Mouse (Mus musculus) MEL (cell line): ENCODE measurements around the gene Rsbn1. TPM values are rescaled to one million over a fixed set of nuclear protein-coding genes. Genes with fewer than 3 reads are reported as not detected.

Source experiments
- DNase-seq: peaks from one replicate; pipeline ENCODE4 v3.0.0; 2011; ENCODE audit warnings: low read depth, low spot score
- H3K27ac ChIP-seq: 2 replicates; pipeline ENCODE4 v1.5.1; 2012; ENCODE audit warnings: low read depth, mild to moderate bottlenecking, control low read depth, low read length, moderate library complexity; ENCODE audit not compliant: control insufficient read depth
- H3K27me3 ChIP-seq, 2 experiments: fragments of 150-350 bp in 1 of 2; sonication (generic) in 1 of 2; 2 replicates each; pipeline ENCODE4 v1.6.1; 2012; ENCODE audit warnings: low read length in 2 of 2, mild to moderate bottlenecking in 2 of 2, improper control_type of control experiment in 1 of 2, moderate library complexity in 1 of 2; ENCODE audit not compliant: insufficient read depth in 2 of 2, control insufficient read depth in 1 of 2
- H3K36me3 ChIP-seq, 2 experiments: 2 replicates each; pipeline ENCODE4 v1.6.1; 2012 to 2014; ENCODE audit warnings: low read length in 2 of 2, improper control_type of control experiment in 1 of 2, inconsistent platforms in 1 of 2, mild to moderate bottlenecking in 1 of 2; ENCODE audit not compliant: insufficient read depth in 2 of 2, control insufficient read depth in 1 of 2
- H3K4me1 ChIP-seq, 2 experiments: fragments of 150-350 bp in 1 of 2; sonication (generic) in 1 of 2; 2 replicates each; pipeline ENCODE4 v1.6.1; 2012; ENCODE audit warnings: low read length in 2 of 2, improper control_type of control experiment in 1 of 2, mild to moderate bottlenecking in 1 of 2; ENCODE audit not compliant: insufficient read depth in 2 of 2, control insufficient read depth in 1 of 2
- H3K4me3 ChIP-seq, 2 experiments: fragments of 150-350 bp in 1 of 2; sonication (generic) in 1 of 2; 2 replicates each; pipeline ENCODE4 v1.5.1; 2012; ENCODE audit warnings: low read depth in 2 of 2, low read length in 2 of 2, mild to moderate bottlenecking in 2 of 2, moderate library complexity in 2 of 2, control low read depth in 1 of 2, improper control_type of control experiment in 1 of 2; ENCODE audit not compliant: control insufficient read depth in 1 of 2, insufficient read depth in 1 of 2
- H3K79me2 ChIP-seq: 2 replicates; pipeline ENCODE4 v1.6.1; 2012; ENCODE audit warnings: mild to moderate bottlenecking, low read length, moderate library complexity; ENCODE audit not compliant: control insufficient read depth, poor library complexity, insufficient read depth
- H3K9ac ChIP-seq: 2 replicates; pipeline ENCODE4 v1.6.1; 2012; ENCODE audit warnings: low read depth, mild to moderate bottlenecking, control low read depth, low read length, moderate library complexity; ENCODE audit not compliant: control insufficient read depth, poor library complexity, severe bottlenecking
- H3K9me3 ChIP-seq: fragments of 150-350 bp; sonication (generic); replicated peaks from 2 replicates; pipeline ENCODE4 v1.6.1; 2012; ENCODE audit warnings: mild to moderate bottlenecking, low read length, improper control_type of control experiment, moderate library complexity; ENCODE audit not compliant: insufficient read depth
- BHLHE40 ChIP-seq: IDR thresholded peaks from 2 replicates; pipeline ENCODE4 v1.6.1; 2012; ENCODE audit warnings: low read depth, mild to moderate bottlenecking, inconsistent platforms, low read length, improper control_type of control experiment, borderline replicate concordance
- E2F4 ChIP-seq: IDR thresholded peaks from 2 replicates; pipeline ENCODE4 v1.6.1; 2011; ENCODE audit warnings: low read depth, low read length, improper control_type of control experiment, borderline replicate concordance
- ELF1 ChIP-seq: IDR thresholded peaks from 2 replicates; pipeline ENCODE4 v1.6.1; 2014; ENCODE audit warnings: low read depth, mild to moderate bottlenecking, inconsistent platforms, low read length, improper control_type of control experiment, moderate library complexity
- EP300 ChIP-seq, 2 experiments: IDR thresholded peaks; 2 replicates each; pipeline ENCODE4 v1.6.1; 2011; ENCODE audit warnings: improper control_type of control experiment in 2 of 2, low read length in 2 of 2, low read depth in 1 of 2, mild to moderate bottlenecking in 1 of 2
- GABPA ChIP-seq: IDR thresholded peaks from 2 replicates; pipeline ENCODE4 v1.6.1; 2012; ENCODE audit warnings: low read depth, mild to moderate bottlenecking, inconsistent platforms, low read length, improper control_type of control experiment, moderate library complexity
- JUND ChIP-seq: IDR thresholded peaks from 2 replicates; pipeline ENCODE4 v1.6.1; 2011; ENCODE audit warnings: low read depth, mild to moderate bottlenecking, improper control_type of control experiment, low read length
- KAT2A ChIP-seq: conservative IDR thresholded peaks from 2 replicates; pipeline ENCODE4 v1.6.1; 2012; ENCODE audit warnings: low read depth, low read length, improper control_type of control experiment, inconsistent platforms
- MAFK ChIP-seq: IDR thresholded peaks from 2 replicates; pipeline ENCODE4 v1.6.1; 2011; ENCODE audit warnings: low read depth, mild to moderate bottlenecking, low read length, improper control_type of control experiment, borderline replicate concordance
- MAX ChIP-seq: IDR thresholded peaks from 2 replicates; pipeline ENCODE4 v1.6.1; 2011; ENCODE audit warnings: low read length, improper control_type of control experiment
- MAZ ChIP-seq: IDR thresholded peaks from 2 replicates; pipeline ENCODE4 v1.6.1; 2012; ENCODE audit warnings: low read depth, mild to moderate bottlenecking, inconsistent platforms, low read length, improper control_type of control experiment
- MXI1 ChIP-seq: IDR thresholded peaks from 2 replicates; pipeline ENCODE4 v1.6.1; 2011; ENCODE audit warnings: mild to moderate bottlenecking, low read depth, low read length, improper control_type of control experiment
- MYB ChIP-seq: IDR thresholded peaks from 2 replicates; pipeline ENCODE4 v1.6.1; 2011; ENCODE audit warnings: mild to moderate bottlenecking, low read depth, low read length, improper control_type of control experiment
- MYC ChIP-seq: IDR thresholded peaks from 2 replicates; pipeline ENCODE4 v1.6.1; 2011; ENCODE audit warnings: low read depth, mild to moderate bottlenecking, low read length, improper control_type of control experiment, moderate library complexity
- NELFE ChIP-seq: IDR thresholded peaks from 2 replicates; pipeline ENCODE4 v1.6.1; 2011; ENCODE audit warnings: low read depth, low read length, improper control_type of control experiment
- NRF1 ChIP-seq: IDR thresholded peaks from 2 replicates; pipeline ENCODE4 v1.6.1; 2014; ENCODE audit warnings: low read depth, mild to moderate bottlenecking, inconsistent platforms, low read length, improper control_type of control experiment, moderate library complexity; ENCODE audit not compliant: poor library complexity, insufficient read depth, severe bottlenecking
- POLR2A ChIP-seq, 2 experiments: IDR thresholded peaks; 2 replicates each; pipeline ENCODE4 v1.6.1; 2011 to 2012; ENCODE audit warnings: low read length in 2 of 2, mild to moderate bottlenecking in 2 of 2, control low read depth in 1 of 2, improper control_type of control experiment in 1 of 2, low read depth in 1 of 2, moderate library complexity in 1 of 2; ENCODE audit not compliant: control insufficient read depth in 1 of 2, insufficient read depth in 1 of 2, poor library complexity in 1 of 2
- POLR2AphosphoS2 ChIP-seq: IDR thresholded peaks from 2 replicates; pipeline ENCODE4 v1.6.1; 2011; ENCODE audit warnings: low read length, improper control_type of control experiment
- POLR2AphosphoS5 ChIP-seq: IDR thresholded peaks from 2 replicates; pipeline ENCODE4 v1.6.1; 2012; ENCODE audit warnings: low read depth, borderline replicate concordance, mild to moderate bottlenecking, inconsistent platforms, low read length, moderate library complexity, mixed read lengths
- RAD21 ChIP-seq: IDR thresholded peaks from 2 replicates; pipeline ENCODE4 v1.6.1; 2011; ENCODE audit warnings: mild to moderate bottlenecking, low read depth, low read length, improper control_type of control experiment
- SIN3A ChIP-seq: IDR thresholded peaks from 2 replicates; pipeline ENCODE4 v1.6.1; 2012; ENCODE audit warnings: low read length, improper control_type of control experiment, inconsistent platforms
- SMC3 ChIP-seq: IDR thresholded peaks from 2 replicates; pipeline ENCODE4 v1.6.1; 2011; ENCODE audit warnings: low read depth, low read length, improper control_type of control experiment
- TBP ChIP-seq: IDR thresholded peaks from 2 replicates; pipeline ENCODE4 v1.8.0; 2011; ENCODE audit warnings: low read depth, low read length, improper control_type of control experiment
- TCF12 ChIP-seq: IDR thresholded peaks from 2 replicates; pipeline ENCODE4 v1.6.1; 2014; ENCODE audit warnings: low read depth, mild to moderate bottlenecking, inconsistent platforms, low read length, improper control_type of control experiment, moderate library complexity
- UBTF ChIP-seq: IDR thresholded peaks from 2 replicates; pipeline ENCODE4 v1.6.1; 2012; ENCODE audit warnings: low read depth, mild to moderate bottlenecking, inconsistent platforms, low read length, improper control_type of control experiment, moderate library complexity, borderline replicate concordance; ENCODE audit not compliant: insufficient read depth
- USF1 ChIP-seq: IDR thresholded peaks from 2 replicates; pipeline ENCODE4 v1.6.1; 2014; ENCODE audit warnings: low read depth, mild to moderate bottlenecking, inconsistent platforms, low read length, improper control_type of control experiment, moderate library complexity
- USF2 ChIP-seq, 2 experiments: IDR thresholded peaks; 2 replicates each; pipeline ENCODE4 v1.6.1; 2011 to 2012; ENCODE audit warnings: improper control_type of control experiment in 2 of 2, low read length in 2 of 2, borderline replicate concordance in 1 of 2, inconsistent platforms in 1 of 2, low read depth in 1 of 2, mild to moderate bottlenecking in 1 of 2; ENCODE audit not compliant: insufficient read depth in 1 of 2
- ZC3H11A ChIP-seq: IDR thresholded peaks from 2 replicates; pipeline ENCODE4 v1.6.1; 2012; ENCODE audit warnings: low read depth, mild to moderate bottlenecking, inconsistent platforms, low read length, improper control_type of control experiment
- ZMIZ1 ChIP-seq: IDR thresholded peaks from 2 replicates; pipeline ENCODE4 v1.6.1; 2012; ENCODE audit warnings: low read depth, mild to moderate bottlenecking, inconsistent platforms, low read length, improper control_type of control experiment, moderate library complexity
- polyA plus RNA-seq, 2 experiments: library from polyadenylated mRNA; stranded (reverse) in 1 of 2; unstranded in 1 of 2; fragments of >175 nt in 1 of 2; fragments of >200 nt in 1 of 2; gene quantifications; 2 replicates each; pipeline versions ENCODE4 v1.2.1 to v1.2.4; 2012; ENCODE audit warnings: low replicate concordance in 2 of 2, low read depth in 1 of 2; ENCODE audit not compliant: insufficient read length in 2 of 2, insufficient read depth in 1 of 2, missing spikeins in 1 of 2
- total RNA-seq: library from RNA; depleted of rRNA; stranded (reverse); fragments of 300-350 nt; gene quantifications from 2 replicates; pipeline ENCODE4 v1.2.3, GENCODE M21; 2012

Rsbn1 gene
- total and polyA plus RNA-seq, 3 experiments, result 10.5 to 37.3 (median 10.8) TPM

GRCm38 (mm10) chr3:103967231-103967630 is 53.3 kb downstream of the Rsbn1 start:
- Histone ChIP-seq H3K9ac (peak overlapping the region; percentile 96), H3K27ac (0 out of 2 replicates have a peak overlapping the region, but pooled peaks have one; percentile 5)
- TF ChIP-seq KAT2A (no peak), TCF12 (no peak), UBTF (no peak), JUND (no peak), SMC3 (no peak), USF1 (no peak), MAFK (no peak), ZC3H11A (no peak), POLR2AphosphoS5 (no peak), TBP (no peak), USF2 (IDR thresholded peaks at IDR 0.05; ENCODE audit: borderline replicate concordance in 1 of 2, insufficient read depth in 1 of 2, low read depth in 1 of 2, low read length in 2 of 2) (no peak), MYB (no peak), MAZ (no peak), EP300 (IDR thresholded peaks at IDR 0.05; ENCODE audit: low read depth in 1 of 2, low read length in 2 of 2) (no peak)

GRCm38 (mm10) chr3:103967861-103968691 is 54.2 kb downstream of the Rsbn1 start, which contains the start of gene Phtf1:
Gene Phtf1, plus strand, starts transcription at chr3:103968110.
- peaks cover 11 to 24% of the 10 kb centered on the region in 2 experiments for H3K36me3 ChIP-seq
- no peak for TF ChIP-seq RAD21
- peak; percentile 77 for TF ChIP-seq TBP
- peak; percentile 74 for TF ChIP-seq SIN3A
- peak; percentile 95 for TF ChIP-seq ELF1
- peak; percentile 87 for TF ChIP-seq NELFE
- TF ChIP-seq POLR2AphosphoS2, result peak; percentile 93
- 0 out of 2 replicates have a peak, but pooled peaks have one; percentile 27 for TF ChIP-seq UBTF
- peak; percentile 82 to 95 for TF ChIP-seq POLR2A (IDR thresholded peaks at IDR 0.05; ENCODE audit: control insufficient read depth in 1 of 2, insufficient read depth in 1 of 2, low read depth in 1 of 2, low read length in 2 of 2, poor library complexity in 1 of 2)
- peak; percentile 62; the same call in 1 of the 2 replicates for TF ChIP-seq POLR2AphosphoS5
- TF ChIP-seq GABPA, result no peak
- TF ChIP-seq MXI1, result peak; percentile 56
- 0 out of 4 replicates have a peak, but pooled peaks of 1 of the 2 experiments have one; percentile 15 for TF ChIP-seq EP300 (IDR thresholded peaks at IDR 0.05; ENCODE audit: low read depth in 1 of 2, low read length in 2 of 2)
- peak; percentile 92 for TF ChIP-seq ZMIZ1
- no peak for TF ChIP-seq MYB
- peak; percentile 82; the same call in 1 of the 2 replicates for TF ChIP-seq MAX
- TF ChIP-seq E2F4, result peak; percentile 79; the same call in 1 of the 2 replicates
- no peak for TF ChIP-seq BHLHE40
- TF ChIP-seq NRF1, result 0 out of 2 replicates have a peak, but pooled peaks have one; percentile 40
- peak; percentile 31; the same call in 1 of the 2 replicates for TF ChIP-seq MYC

More at GRCm38 (mm10) chr3:103967231-103967630, 53.3 kb downstream of the Rsbn1 start:
- Histone ChIP-seq H3K4me1 (peaks cover 0 to 5% of the 10 kb centered on the region in 2 experiments; a peak in 2 of 4 replicates), H3K79me2 (peaks cover 7% of the 10 kb centered on the region; the same call in 1 of the 2 replicates), H3K27me3 (no peaks in the 10 kb centered on the region), H3K36me3 (peaks cover 19 to 26% of the 10 kb centered on the region in 2 experiments), H3K4me3 (peak overlapping the region in 1 of 2 experiments; percentile 55; a peak in 2 of 4 replicates), H3K9me3 (no peaks in the 10 kb centered on the region)
- DNase-seq, result no peak

More at GRCm38 (mm10) chr3:103967861-103968691, 54.2 kb downstream of the Rsbn1 start, which contains the start of gene Phtf1:
- H3K9me3 ChIP-seq, result no peaks in the 10 kb centered on the region
- H3K4me3 ChIP-seq, result peak within 1 kb of the TSS; percentile 80 to 81
- peak within 1 kb of the TSS; percentile 96 for H3K9ac ChIP-seq
- H3K27ac ChIP-seq, result peak within 1 kb of the TSS; percentile 90
- peaks cover 7% of the 10 kb centered on the region; the same call in 1 of the 2 replicates for H3K79me2 ChIP-seq
- DNase-seq, result peak; percentile 91
- no peaks in the 10 kb centered on the region for H3K27me3 ChIP-seq
- H3K4me1 ChIP-seq, result peaks cover 0 to 5% of the 10 kb centered on the region in 2 experiments; a peak in 2 of 4 replicates
